Mouse (Mus musculus) spleen, postnatal 10 days (tissue): ENCODE results near the gene Chd6.

ENCODE experiments used
- DNase-seq, 2 experiments: peaks; one replicate each; pipeline ENCODE4 v3.0.0; 2021 to 2022; ENCODE audit warnings: low spot score in 2 of 2

Gene Chd6

GRCm38 (mm10) chr2:160932981-160933380 lies 175.9 kb downstream of the Chd6 start:
- no peak for DNase-seq

- no peak for DNase-seq
These were observed 176.6 kb downstream of the Chd6 start for GRCm38 (mm10) chr2:160932325-160932724.

- DNase-seq, result no peak
These were observed 177.5 kb downstream of the Chd6 start for GRCm38 (mm10) chr2:160931378-160931777.

DNA sequence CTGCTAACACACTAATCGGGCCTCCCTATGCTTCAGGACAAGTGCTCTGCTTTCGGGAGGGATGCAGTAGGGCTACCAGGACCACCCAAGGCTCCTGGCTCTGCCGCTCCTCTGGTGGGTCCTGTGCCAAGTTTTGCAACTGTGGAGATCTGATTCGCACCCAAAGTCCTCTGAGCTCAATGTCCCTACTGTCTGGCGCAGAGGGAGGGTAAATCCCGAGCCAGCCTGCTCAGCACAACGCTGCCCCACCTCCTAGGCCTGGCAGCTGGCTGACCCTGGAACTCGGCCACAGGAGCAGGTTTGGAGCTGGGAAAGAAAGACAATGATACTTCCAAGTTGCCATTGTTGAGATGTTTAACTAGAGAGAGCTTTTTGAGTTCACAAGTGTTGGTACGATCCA lies 183.7 kb downstream of the Chd6 start:
- no peak for DNase-seq

GRCm38 (mm10) chr2:160921285-160921684 lies 187.6 kb downstream of the Chd6 start:
- no peak for DNase-seq

DNA sequence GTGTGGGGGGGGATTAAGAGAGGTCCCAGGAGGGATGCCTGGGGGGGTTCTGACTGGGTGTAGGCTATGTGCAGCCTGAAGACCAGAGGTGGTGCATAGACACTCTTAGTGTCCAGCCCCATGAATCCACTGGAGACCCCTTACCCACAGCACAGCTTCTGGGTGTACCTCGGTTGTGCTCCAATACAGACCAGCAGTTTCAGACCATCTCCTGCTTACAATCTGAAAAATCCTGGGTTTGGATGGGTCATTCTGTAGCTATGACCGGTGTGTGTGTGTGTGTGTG lies 190.0 kb downstream of the Chd6 start:
- no peak for DNase-seq

- DNase-seq, result no peak
These were observed 190.5 kb downstream of the Chd6 start for GRCm38 (mm10) chr2:160918154-160918929.

DNA sequence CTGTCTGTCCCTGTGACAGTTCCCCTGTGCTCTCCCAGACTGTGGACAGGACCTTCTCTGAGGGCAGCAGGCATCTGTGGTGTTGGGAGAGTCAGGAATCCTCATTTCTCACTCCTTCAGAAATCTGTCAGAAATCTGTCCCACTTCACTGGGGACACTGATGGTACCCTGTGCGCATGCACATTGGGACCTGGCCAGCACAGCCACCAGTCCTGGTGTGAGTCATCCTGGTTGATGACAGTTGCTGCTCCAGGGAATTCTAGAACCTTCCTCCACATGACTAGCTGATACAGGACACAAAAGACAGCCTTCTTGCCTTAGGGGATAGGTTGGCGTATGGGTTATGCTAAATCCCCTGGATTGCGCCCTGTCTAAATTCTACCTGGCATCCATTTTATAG lies 191.6 kb downstream of the Chd6 start:
- no peak for DNase-seq

- no peak for DNase-seq
These were observed 192.2 kb downstream of the Chd6 start for GRCm38 (mm10) chr2:160916714-160917113.

- no peak for DNase-seq
These were observed 192.9 kb downstream of the Chd6 start for GRCm38 (mm10) chr2:160915821-160916610.

DNA sequence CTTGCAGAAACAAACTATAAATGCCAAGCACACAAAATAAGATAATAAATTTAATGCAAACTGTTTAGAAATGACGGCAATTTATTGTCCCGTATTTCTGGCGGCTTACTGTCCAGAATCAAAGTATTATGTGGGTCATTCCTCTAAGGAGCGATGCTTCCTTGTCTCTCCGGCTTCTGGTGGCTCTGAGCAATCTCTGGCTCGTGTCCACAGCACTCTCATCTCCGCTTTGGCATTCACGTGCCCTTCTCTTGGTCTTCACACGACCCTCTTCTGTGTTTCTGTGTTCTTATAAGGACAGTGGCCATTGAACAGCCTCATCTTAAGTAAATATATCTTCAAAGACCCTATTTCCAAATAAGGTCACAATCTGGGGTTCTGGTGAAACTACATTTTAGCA lies 194.2 kb downstream of the Chd6 start:
- no peak for DNase-seq

- DNase-seq, result no peak
These were observed 196.6 kb downstream of the Chd6 start, which contains the start of gene Emilin3 for GRCm38 (mm10) chr2:160912231-160912671. Gene Emilin3 (minus strand): TSS chr2:160912328.

- DNase-seq, result no peak
These were observed 197.2 kb downstream of the Chd6 start for GRCm38 (mm10) chr2:160911558-160912201.

GRCm38 (mm10) chr2:160910633-160911032 lies 198.2 kb downstream of the Chd6 start:
- no peak for DNase-seq

DNA sequence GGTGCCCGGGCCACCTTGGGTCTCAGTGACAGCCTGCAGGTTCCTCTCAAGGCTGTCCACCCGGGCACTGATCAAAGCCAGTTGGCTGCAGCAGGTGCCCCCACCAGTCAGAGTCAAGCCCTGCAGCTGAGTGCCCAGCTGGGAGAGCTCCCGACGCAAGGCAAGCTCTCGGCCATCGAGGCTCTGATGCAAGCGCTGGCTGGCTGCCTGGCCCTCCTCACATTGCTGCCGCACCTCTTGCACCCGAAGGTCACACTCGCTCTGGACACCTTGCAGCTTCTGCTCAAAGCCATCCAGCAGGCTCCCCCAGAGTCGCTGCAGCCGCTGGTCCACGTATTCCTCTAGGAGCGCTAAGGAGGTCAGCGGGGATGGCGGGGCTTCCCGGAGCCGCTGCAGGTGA lies 200.3 kb downstream of the Chd6 start:
- no peak for DNase-seq

DNA sequence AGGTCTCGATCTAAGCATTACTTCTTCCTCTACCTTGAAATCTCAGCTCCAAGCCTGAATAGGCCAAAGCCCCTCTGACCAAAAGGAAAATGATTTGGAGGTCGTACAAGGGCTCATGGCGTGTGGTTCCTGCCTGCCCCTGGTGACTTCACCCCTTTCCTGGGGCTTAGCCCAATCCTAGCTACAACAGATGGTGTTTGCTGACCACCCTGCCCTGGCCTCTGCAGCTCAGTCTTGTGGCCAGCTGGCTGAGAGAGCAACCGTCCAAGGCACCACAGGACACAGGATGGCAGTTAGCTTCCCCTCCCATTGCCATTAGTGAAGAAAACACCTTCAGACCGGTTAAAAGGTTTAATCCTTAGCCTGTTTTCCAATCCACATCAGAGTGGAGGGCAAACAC lies 202.8 kb downstream of the Chd6 start:
- DNase-seq, result no peak

- no peak for DNase-seq
These were observed 203.6 kb downstream of the Chd6 start for GRCm38 (mm10) chr2:160905301-160905700.

DNA sequence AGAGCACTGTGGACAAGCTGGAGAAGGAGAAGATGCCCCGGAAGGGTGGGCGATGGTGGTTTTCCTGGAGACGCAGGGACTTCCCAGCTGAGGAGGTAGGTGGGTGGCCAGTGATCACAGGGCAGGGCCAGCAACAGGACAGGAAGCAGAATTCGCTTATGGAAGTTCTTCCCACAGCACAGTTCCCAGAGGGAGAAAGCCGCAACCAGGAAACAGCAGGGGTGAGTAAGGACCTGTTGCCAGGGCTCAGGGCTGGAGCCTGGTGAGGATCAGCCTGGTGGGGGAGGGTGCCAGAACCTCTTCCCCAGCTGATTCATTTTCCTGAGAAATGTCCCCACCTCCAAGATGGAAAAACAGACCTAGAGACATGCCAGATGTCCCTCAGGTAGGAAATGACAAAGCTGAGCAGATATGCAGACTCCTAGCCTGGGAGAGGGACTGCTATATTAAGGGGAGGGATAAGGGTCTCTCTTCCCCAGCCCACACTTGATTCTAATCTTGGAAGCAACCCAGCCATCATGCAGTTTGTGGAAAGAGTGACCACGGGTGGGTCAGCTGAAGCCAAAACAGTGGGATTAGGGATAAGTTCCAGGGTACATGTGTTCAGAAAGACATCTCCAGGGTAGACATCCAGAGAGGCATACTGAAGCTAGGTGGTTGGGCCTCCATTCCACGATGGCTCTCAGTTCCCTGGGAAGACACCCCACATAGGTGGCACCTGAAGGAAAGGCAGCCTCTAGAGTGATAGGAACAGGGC lies 207.0 kb downstream of the Chd6 start:
- no peak for DNase-seq
